Mouse (Mus musculus) heart, adult 2 months (tissue): ENCODE measurements around the gene Gm37240.

Source experiments
- CTCF ChIP-seq: fragments of 200-600 bp; IDR thresholded peaks from 2 replicates; pipeline ENCODE4 v1.8.1; 2022; ENCODE audit warnings: antibody characterized with exemption, mild to moderate bottlenecking, moderate library complexity
- EP300 ChIP-seq: fragments of 200-500 bp; IDR thresholded peaks from 2 replicates; pipeline ENCODE4 v1.6.1; 2011; ENCODE audit warnings: low read depth, low read length, control low read depth; ENCODE audit not compliant: insufficient read depth
- POLR2A ChIP-seq: fragments of 200-500 bp; IDR thresholded peaks from 2 replicates; pipeline ENCODE4 v1.6.1; 2011; ENCODE audit warnings: mild to moderate bottlenecking, low read depth, low read length, control low read depth; ENCODE audit not compliant: insufficient read depth

- TF ChIP-seq CTCF = no peak
- no peak for TF ChIP-seq EP300
- TF ChIP-seq POLR2A = no peak
These were observed 1221.9 kb downstream of the Gm37240 start for GRCm38 (mm10) chr3:84665255-84666073.
